Mouse (Mus musculus) spleen, adult 2 months (tissue): ENCODE results near the gene Mpo. TPM values are rescaled to one million over a fixed set of nuclear protein-coding genes. Genes with fewer than 3 reads are reported as not detected.

Experiments used
- DNase-seq, 2 experiments: peaks; one replicate each; pipeline versions ENCODE4 v3.0.0 to v3.0.0-alpha.2; 2012 to 2021; ENCODE audit warnings: low spot score in 2 of 2, low read depth in 1 of 2
- H3K27ac ChIP-seq: fragments of 200-500 bp; 2 replicates; pipeline ENCODE4 v1.5.1; 2012; ENCODE audit warnings: low read length, inconsistent platforms; ENCODE audit not compliant: insufficient read depth
- H3K27me3 ChIP-seq: fragments of 200-500 bp; 2 replicates; pipeline ENCODE4 v1.6.1; 2012; ENCODE audit warnings: mild to moderate bottlenecking, moderate library complexity, low read length, inconsistent platforms; ENCODE audit not compliant: control insufficient read depth, insufficient read depth
- H3K36me3 ChIP-seq: fragments of 200-500 bp; 2 replicates; pipeline ENCODE4 v1.6.1; 2012; ENCODE audit warnings: mild to moderate bottlenecking, low read length, inconsistent platforms; ENCODE audit not compliant: control insufficient read depth, insufficient read depth
- H3K4me1 ChIP-seq: fragments of 200-500 bp; 2 replicates; pipeline ENCODE4 v1.6.1; 2011; ENCODE audit warnings: inconsistent platforms; ENCODE audit not compliant: control insufficient read depth, insufficient read depth, insufficient read length
- H3K4me3 ChIP-seq: fragments of 200-500 bp; 2 replicates; pipeline ENCODE4 v1.5.1; 2011; ENCODE audit warnings: mild to moderate bottlenecking, inconsistent platforms; ENCODE audit not compliant: insufficient read depth, insufficient read length; ENCODE audit errors: extremely low read depth
- CTCF ChIP-seq: fragments of 200-500 bp; IDR thresholded peaks from 2 replicates; pipeline ENCODE4 v1.5.1; 2011; ENCODE audit warnings: mild to moderate bottlenecking, inconsistent platforms; ENCODE audit not compliant: insufficient read depth, insufficient read length, insufficient replicate concordance; ENCODE audit errors: extremely low read depth
- POLR2A ChIP-seq: fragments of 200-500 bp; IDR thresholded peaks from 2 replicates; pipeline ENCODE4 v1.6.1; 2011; ENCODE audit warnings: low read depth, low read length, inconsistent platforms
- WGBS: fragments of 180-500 bp; shearing (Covaris S2); methylation state at CpG from one replicate; pipeline ENCODE4 v1.1.7; 2018; 5-methylcytosine and 5-hydroxymethylcytosine counted together
- polyA plus RNA-seq: library from polyadenylated mRNA; depleted of rRNA; stranded (reverse); fragments of >200 nt; gene quantifications from 2 replicates; pipeline ENCODE4 v1.2.3, GENCODE M21; 2012; rRNA removed

The Mpo gene
- 21.9 and 28.7 TPM in 2 replicates for polyA plus RNA-seq

GRCm38 (mm10) chr11:87793460-87793859 is at the start of gene Mpo:
Mpo (plus strand) TSS chr11:87793581.
- no peaks in the 10 kb centered on the region for H3K36me3 ChIP-seq
- WGBS = 30% methylated on average over 3 of the region's 3 CpGs
- H3K4me3 ChIP-seq = no peak within 1 kb of the TSS
- no peaks in the 10 kb centered on the region for H3K4me1 ChIP-seq
- no peaks in the 10 kb centered on the region for H3K27me3 ChIP-seq
- TF ChIP-seq POLR2A = no peak
- no peak for TF ChIP-seq CTCF
- DNase-seq = no peak
- H3K27ac ChIP-seq = no peak within 1 kb of the TSS

- 83% methylated on average over 3 of the region's 3 CpGs for WGBS
- H3K4me3 ChIP-seq = no peak overlapping the region
These were observed 49.7 kb upstream of the Mpo start for GRCm38 (mm10) chr11:87743691-87744090.

GRCm38 (mm10) chr11:87744964-87745363 is 48.4 kb upstream of the Mpo start:
- peaks cover 33% of the 10 kb centered on the region for H3K4me1 ChIP-seq

More at GRCm38 (mm10) chr11:87743691-87744090, 49.7 kb upstream of the Mpo start:
- TF ChIP-seq CTCF (no peak), POLR2A (no peak)
- no peak for DNase-seq
- Histone ChIP-seq H3K4me1 (peaks cover 37% of the 10 kb centered on the region), H3K36me3 (peaks cover 22% of the 10 kb centered on the region), H3K27ac (peak overlapping the region; percentile 69), H3K27me3 (no peaks in the 10 kb centered on the region)

GRCm38 (mm10) chr11:87745632-87746555 is 47.5 kb upstream of the Mpo start:
- WGBS = 54% methylated on average over 9 of the region's 9 CpGs
- no peaks in the 10 kb centered on the region for H3K27me3 ChIP-seq
- TF ChIP-seq POLR2A (no peak), CTCF (no peak)
- peaks cover 40% of the 10 kb centered on the region for H3K4me1 ChIP-seq
- peaks cover 15% of the 10 kb centered on the region for H3K36me3 ChIP-seq
- H3K4me3 ChIP-seq = no peak overlapping the region
- DNase-seq = no peak
- H3K27ac ChIP-seq = peak overlapping the region; percentile 97

More at GRCm38 (mm10) chr11:87744964-87745363, 48.4 kb upstream of the Mpo start:
- Histone ChIP-seq H3K36me3 (peaks cover 20% of the 10 kb centered on the region), H3K27me3 (no peaks in the 10 kb centered on the region), H3K27ac (peak overlapping the region; percentile 97), H3K4me3 (peak overlapping the region; percentile 22; the same call in 1 of the 2 replicates)
- no peak for TF ChIP-seq CTCF
- peak; percentile 69 for TF ChIP-seq POLR2A
- WGBS = 10% methylated on average over 4 of the region's 4 CpGs
- DNase-seq = peak; percentile 83 to 92

- TF ChIP-seq POLR2A (no peak), CTCF (no peak)
- Histone ChIP-seq H3K27me3 (no peaks in the 10 kb centered on the region), H3K4me3 (no peak overlapping the region), H3K4me1 (peaks cover 45% of the 10 kb centered on the region), H3K27ac (peak overlapping the region; percentile 97; the same call in 1 of the 2 replicates), H3K36me3 (peaks cover 11% of the 10 kb centered on the region)
- DNase-seq = no peak
- WGBS = 83% methylated on average over 5 of the region's 5 CpGs
These were observed 46.1 kb upstream of the Mpo start for GRCm38 (mm10) chr11:87747312-87747711.

GRCm38 (mm10) chr11:87747716-87748115 is 45.7 kb upstream of the Mpo start:
- whole genome bisulfite sequencing = 76% methylated on average over 7 of the region's 7 CpGs
- Histone ChIP-seq H3K4me3 (peak overlapping the region; percentile 5; the same call in 1 of the 2 replicates), H3K27me3 (no peaks in the 10 kb centered on the region), H3K36me3 (peaks cover 8% of the 10 kb centered on the region), H3K27ac (peak overlapping the region; percentile 98), H3K4me1 (peaks cover 46% of the 10 kb centered on the region)
- no peak for DNase-seq
- TF ChIP-seq POLR2A = no peak
- no peak for TF ChIP-seq CTCF
